Mouse (Mus musculus): ENCODE results near the gene Slc39a3.
A peak's percentile ranks its signal among the peaks of the same experiment; 100 is the strongest.
"Not testable (repeated sequence)": the region's sequence is repeated elsewhere in the genome, so short reads cannot be mapped to it uniquely, and the experiment has no call there.

The Slc39a3 gene

DNA sequence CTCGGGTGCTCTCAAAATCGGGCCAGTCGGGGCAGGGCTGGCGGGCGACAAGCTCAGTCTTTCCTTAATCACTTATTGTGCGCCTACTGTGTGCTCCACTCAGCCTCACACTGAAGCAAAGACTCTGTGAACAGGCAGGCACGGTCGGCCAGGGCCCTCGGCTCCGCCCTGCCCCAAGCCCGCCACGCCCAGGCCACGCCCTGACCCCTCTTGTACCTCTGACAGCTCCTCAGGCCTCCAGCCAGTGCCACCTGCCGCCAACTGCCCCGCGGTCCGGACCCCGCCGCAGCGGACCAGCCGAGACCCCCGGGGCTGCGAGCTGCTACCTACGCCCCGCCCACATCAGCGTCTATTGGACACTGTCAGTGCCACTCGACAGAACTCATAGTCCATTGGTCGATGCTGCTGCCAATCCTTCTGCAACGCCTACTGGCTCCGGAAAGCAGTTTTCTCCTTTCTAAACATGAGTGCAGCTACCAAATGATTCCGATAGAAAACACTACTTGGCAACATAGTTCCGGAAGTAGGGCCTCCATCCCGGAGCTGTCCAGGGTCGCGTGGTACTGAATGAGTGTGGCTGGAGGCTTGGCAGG is at the start of gene Slc39a3:
Gene Slc39a3, minus strand, starts transcription at position 439 of the 593 bp plus-strand sequence.
- DNase-seq = peak; percentile 100

DNA sequence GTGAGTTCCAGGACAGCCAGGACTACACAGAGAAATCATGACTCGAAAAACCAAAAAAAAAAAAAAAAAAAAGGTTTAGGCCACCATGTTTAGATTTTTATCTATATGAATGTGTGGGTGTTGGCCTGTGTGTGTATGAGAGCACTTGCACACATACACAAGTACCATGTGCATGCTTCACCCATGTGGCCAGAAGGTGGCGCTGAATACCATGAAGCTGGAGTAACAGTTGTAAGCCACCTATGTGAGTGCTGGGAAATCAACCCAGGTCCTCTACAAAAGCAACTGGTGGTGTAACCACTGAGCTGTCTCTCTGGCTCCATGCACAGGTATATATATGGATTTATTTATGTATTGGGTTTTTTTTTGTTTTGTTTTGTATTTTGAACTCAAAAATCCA is 49.8 kb upstream of the Slc39a3 start:
- DNase-seq = no peak

DNA sequence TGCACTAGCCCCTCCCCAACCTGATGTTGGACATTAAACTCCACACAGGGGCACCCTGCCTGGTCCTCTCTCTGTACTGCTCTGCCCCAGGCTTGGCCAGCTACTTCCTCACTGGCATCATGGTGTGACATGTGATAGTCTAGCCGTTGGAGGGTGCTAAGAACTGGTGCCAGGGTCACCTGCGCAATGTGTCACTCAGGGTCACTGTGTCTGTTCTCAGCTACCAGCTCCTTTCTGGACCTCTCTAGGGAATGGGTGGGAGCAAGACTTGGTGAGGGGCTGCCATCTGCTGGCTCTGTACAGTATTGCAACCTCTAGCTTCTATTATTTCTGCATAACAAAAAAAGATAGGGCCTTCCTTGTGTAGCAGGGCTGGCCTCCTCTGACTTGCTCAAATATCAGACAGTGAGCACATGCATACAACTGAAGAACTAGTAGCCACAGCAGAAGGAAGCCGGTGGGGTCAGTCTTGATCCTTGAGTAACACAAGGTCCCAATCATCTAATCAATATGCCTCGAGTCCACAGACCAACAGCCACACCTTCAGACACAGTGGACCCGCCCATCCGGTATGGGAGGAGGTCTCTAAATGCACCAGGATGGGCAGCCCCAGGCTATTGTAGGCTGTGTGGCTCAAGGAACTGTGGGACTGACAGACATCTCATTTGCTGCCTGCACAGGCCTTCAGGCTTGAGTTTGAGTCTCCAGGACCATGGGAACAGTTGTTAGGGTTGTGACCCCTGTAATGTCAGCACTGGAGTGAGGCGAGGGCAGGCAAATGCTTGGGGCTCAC is 45.1 kb upstream of the Slc39a3 start:
- peak; percentile 79 for DNase-seq

GRCm38 (mm10) chr10:81080008-81080655 is 42.9 kb upstream of the Slc39a3 start:
- DNase-seq = no peak

GRCm38 (mm10) chr10:81077916-81078315 is 40.7 kb upstream of the Slc39a3 start:
- no peak for DNase-seq

DNA sequence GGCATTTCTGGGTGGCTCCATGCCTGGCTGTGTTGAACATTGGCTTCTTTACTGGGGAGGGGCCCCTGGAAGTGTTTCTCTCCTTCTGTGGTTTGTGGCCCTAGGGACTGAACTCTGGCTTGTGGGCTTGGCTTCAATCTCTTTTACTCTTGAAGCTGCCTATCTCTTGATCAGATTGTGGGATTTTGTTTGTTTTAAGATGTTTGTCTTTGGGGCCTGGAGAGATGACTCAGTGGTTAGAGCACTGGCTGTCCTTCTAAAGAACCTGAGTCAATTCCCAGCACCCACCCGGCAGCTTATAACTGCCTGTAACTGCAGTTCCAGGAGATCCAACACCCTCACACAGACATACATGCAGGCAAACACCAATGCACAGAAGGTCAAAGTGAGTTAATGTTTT is 39.1 kb upstream of the Slc39a3 start:
- no peak for DNase-seq

- DNase-seq = no peak
Measured at GRCm38 (mm10) chr10:81075734-81076133, 38.5 kb upstream of the Slc39a3 start.

DNA sequence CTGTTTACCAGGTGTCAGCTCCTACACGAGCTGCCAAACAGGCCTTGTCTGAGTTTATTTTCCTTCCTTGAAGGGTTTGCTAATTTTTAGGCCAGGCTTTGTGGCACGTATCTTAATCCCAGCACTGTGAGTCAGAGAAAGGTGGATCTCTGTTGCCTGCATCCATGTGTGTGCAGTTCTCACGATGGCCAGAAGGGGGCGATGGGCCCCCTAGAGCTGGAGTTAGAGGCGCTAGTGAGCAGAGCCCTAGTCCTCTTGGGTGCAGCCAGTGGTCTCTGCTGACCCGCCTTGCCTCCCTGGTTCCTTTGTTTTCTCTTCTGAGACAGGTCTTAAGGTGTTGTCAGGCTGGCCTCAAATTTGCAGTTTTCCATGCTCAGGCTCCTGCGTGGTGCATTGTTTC is 36.2 kb upstream of the Slc39a3 start:
- no peak for DNase-seq

DNA sequence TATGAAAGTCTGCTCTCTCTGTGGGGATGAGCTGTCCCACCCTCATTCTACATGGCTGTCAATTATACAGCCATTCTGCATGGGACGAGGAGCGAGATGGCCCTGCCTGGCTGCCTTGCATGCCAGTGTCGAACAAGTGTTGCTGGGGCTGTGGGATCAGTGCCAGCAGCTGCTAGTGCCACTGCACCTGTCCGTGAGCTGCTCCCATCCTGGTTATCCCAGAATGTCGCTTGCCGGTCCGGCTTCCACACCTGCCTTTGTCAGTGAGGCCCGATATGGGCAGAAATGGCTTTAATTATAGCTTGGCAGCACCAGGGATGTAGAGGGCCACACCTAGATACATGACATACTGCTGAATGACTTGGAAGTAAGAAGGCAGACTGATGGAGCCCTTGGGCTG is 35.1 kb upstream of the Slc39a3 start:
- no peak for DNase-seq

GRCm38 (mm10) chr10:81069836-81070235 is 32.6 kb upstream of the Slc39a3 start, which contains the start of gene Thop1:
Gene Thop1 (plus strand): TSS chr10:81070035.
- DNase-seq = peak; percentile 95

DNA sequence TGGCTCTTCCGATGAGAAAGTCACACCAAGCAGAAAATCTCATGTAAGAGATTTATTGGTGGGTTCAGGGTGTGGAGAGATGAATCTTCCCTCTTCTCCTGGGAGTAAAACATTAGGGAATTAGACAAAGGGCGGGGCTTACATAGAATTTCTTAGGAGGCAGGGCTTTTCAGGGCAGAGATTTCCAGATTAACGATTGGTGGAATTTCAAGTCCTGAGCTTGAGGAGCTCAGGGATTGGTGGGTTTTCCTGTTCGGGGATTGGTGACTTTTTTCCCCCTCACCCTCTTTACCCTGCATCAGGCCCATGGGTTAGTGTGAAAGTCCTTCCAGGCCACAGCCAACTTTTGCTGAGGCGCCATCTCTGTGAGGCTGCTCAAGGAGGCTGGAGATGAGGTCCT is 31.5 kb upstream of the Slc39a3 start:
- DNase-seq = no peak

- not testable (repeated sequence) for DNase-seq
Measured at GRCm38 (mm10) chr10:81064519-81064918, 27.3 kb upstream of the Slc39a3 start.

DNA sequence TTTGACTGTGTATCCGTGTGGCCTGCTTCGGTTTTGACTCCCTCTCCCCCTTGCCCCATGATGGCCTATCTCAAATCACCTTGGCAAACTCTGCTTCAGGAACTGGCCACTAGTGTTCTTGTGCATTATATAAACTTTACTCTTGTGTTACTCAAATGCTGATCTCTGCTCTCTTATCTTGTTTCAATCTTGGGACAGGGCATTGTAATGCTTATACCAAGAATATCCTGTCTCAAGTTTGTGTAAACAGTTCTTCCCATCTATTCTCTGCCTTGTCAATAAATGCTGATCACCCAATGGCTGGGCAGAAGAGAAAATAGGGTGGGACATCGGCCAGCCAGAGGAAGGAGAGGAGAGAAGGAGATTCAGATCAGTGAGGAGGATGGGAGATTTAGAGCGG is 25.5 kb upstream of the Slc39a3 start:
- no peak for DNase-seq

GRCm38 (mm10) chr10:81059603-81060543 is 22.6 kb upstream of the Slc39a3 start, which contains the start of gene Sgta:
Gene Sgta (minus strand): TSS chr10:81060181.
- DNase-seq = peak; percentile 99

DNA sequence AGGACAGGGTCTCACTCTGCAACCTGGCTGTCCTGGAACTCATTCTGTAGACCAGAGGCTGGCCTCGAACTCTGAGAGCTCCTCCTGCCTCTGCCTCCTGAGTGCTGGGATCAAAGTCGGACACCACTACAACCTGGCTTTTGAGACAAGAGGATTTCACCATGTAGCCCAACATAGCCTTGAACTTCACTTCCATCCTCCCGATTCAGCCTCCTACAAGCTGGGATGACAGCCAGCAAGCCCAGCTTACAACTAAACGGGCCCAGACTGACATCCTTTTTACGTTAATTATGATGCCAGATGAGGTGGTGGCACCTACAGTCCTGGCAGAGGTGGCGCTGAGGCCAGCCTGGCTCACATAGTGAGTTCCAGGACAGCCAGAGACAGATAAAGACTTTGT is 21.7 kb upstream of the Slc39a3 start:
- DNase-seq = no peak

DNA sequence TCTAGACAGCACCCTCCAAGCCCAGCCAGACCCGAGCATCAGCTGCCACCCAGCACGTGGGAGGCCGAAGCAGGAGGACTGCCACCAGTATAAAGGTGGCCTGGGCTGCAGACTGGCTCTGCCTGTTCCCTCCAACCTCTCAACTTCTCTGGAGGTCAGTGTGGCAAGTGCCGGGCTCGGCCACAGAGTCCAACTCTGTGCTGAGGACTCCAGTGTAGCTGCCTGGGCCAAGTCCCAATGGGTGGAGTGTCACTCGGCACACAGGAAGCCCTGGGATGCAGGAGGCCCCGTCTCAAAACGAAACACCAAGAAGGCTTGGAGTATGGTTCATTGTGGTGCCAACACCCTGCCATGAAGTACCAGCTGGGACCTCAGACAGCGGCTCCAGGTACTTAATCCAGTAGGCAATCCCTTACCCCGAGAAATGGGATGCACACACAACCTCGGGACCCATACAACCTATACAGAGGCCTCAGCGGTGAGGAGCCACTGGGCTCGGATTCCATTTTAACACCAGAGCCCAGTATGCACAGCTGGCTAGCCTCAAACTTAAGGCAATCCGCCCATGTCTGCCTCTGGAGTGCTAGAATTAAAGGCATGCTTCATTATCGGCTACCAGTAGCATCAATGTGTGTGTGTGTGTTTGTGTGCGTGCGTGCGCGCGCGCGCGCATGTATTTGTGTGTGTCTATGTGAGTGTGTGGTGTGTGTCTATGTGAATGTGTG is 20.3 kb upstream of the Slc39a3 start:
- DNase-seq = no peak

DNA sequence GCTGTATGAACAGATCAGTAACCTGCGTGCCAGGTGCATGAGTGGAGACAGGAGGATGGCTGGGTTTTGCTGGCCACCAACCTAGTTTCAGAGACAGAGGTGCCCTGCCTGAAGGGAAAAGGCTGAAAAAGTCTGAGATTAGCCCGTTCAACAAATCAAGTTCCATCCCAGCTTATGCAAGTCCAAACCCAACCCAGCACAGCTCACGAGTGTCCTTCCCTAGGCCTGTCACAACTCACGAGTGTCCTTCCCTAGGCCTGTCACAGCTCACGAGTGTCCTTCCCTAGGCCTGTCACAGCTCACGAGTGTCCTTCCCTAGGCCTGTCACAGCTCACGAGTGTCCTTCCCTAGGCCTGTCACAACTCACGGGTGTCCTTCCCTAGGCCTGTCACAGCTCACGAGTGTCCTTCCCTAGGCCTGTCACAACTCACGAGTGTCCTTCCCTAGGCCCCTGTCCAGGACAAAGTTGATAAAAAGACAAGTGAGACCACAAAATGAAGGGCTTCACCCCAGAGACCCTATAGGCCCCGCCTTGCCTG is 18.6 kb upstream of the Slc39a3 start:
- not testable (repeated sequence) for DNase-seq

DNA sequence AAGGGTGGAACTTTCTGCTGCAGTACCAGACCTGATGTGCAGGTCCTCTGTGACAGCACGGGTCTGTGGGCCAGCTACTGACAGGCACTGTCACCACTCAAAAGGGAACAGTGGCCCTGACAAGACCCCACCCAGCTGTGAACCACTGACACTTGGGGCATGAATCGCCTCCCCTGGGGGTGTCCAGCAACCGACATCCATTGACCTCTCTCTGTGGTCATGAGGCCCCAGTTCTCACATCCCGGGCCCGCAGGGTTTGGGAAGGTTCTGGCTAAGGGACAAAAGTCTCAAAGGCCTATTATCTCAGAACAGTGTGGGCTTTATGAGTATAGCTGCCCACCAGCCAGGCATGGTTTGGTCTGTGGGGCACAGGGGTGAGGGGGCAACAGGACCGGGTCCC is 17.9 kb upstream of the Slc39a3 start:
- no peak for DNase-seq

GRCm38 (mm10) chr10:81052577-81052976 is 15.4 kb upstream of the Slc39a3 start:
- no peak for DNase-seq

DNA sequence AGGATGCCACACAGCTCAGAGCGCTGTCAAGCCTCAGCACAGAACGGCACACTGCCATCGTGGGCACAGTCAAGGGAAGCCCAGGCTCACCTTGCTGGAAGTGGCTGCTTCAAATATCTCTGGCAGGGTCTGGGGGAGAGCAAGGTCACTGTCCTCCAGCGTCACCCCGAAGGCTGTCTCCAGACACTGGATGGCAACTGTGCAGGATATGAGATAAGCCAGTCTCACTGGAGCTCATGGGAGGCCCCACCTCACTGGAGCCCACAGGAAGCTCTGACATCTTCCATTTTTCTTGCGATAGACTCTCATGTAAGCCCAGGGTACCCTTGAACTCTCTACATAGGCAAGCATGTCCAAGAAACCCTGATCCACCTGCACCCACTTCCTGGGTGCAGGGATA is 13.9 kb upstream of the Slc39a3 start:
- no peak for DNase-seq

DNA sequence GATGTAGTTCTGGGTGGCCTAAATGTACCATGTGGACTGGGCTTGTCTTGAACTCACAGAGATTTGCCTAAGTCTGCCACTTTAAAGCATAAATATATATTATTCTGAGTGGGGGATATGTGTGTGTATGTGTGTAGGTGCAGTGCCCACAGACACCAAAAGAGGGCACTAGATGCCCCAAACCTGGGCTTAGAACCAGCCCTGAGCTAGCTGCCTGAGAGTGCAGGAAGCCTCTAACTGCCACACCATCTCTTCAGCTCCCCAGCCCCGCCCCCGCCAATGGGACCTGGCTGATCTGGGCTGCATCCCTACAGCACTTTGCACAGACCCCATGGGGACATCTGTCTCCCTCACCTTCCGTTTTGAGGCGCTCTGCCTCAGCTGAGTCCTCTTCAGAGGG is 13.4 kb upstream of the Slc39a3 start:
- DNase-seq = no peak

DNA sequence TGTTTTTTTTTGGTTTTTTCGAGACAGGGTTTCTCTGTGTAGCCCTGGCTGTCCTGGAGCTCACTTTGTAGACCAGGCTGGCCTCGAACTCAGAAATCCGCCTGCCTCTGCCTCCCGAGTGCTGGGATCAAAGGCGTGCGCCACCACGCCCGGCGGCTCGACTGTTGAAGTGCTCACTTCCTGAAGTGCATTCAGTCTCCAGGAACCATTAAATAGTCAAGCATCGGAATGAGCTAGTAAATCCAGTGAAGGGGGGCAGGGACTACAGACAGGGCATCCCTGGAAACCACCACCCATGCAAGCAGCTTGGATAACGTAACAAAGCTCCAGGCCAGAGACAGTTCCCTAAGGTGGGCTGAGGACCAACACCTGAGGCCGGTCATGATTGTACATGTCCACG is 8.0 kb upstream of the Slc39a3 start:
- DNase-seq = not testable (repeated sequence)

Measured in cerebellum, adult 8-10 months (tissue).